Mouse (Mus musculus) T-cell, adult 66 days (primary cell): ENCODE data around the gene Fancm. TPM values are rescaled to one million over a fixed set of nuclear protein-coding genes. Genes with fewer than 3 reads are reported as not detected.

Experiments
- total RNA-seq, 2 experiments: library from RNA; stranded (reverse); gene quantifications; 3 replicates in 1 of 2; 4 replicates in 1 of 2; pipeline ENCODE4 v1.2.4; 2023

The Fancm gene
- 10 to 100 TPM; 16.7 to 20.2 TPM for total RNA-seq

GRCm38 (mm10) chr12:65075085-65075732, at the start of gene Fancm:
Fancm (plus strand) TSS chr12:65075603.

GRCm38 (mm10) chr12:65036190-65036870, 39.1 kb upstream of the Fancm start, which contains the start of gene Prpf39:
Prpf39 (plus strand) TSS chr12:65036333.

GRCm38 (mm10) chr12:65073611-65074178, 1.7 kb upstream of the Fancm start, which contains the start of gene Fkbp3:
Fkbp3 (minus strand) TSS chr12:65074007.

GRCm38 (mm10) chr12:65172021-65172951, 96.9 kb downstream of the Fancm start, which contains the start of gene Mis18bp1:
Mis18bp1 (minus strand) TSS chr12:65172604.

Other genes with a start within 250 kb of the Fancm start
- 10 to 100 TPM in 1 of 2 experiments, 1 to 10 TPM in 1; 6.9 to 10.2 TPM for gene Gm527, start 157.7 kb upstream of the Fancm start, total RNA-seq
- gene Klhl28, start 110.1 kb upstream of the Fancm start, total RNA-seq, result 10 to 100 TPM; 23.8 to 25.8 TPM
- gene Togaram1, start 109.8 kb upstream of the Fancm start, total RNA-seq, result 10 to 100 TPM; 58.4 to 75.5 TPM
- gene Prpf39, start 39.3 kb upstream of the Fancm start, total RNA-seq, result 100 to 1,000 TPM; 134 to 135 TPM
- 100 to 1,000 TPM in 1 of 2 experiments, 10 to 100 TPM in 1; 97.6 to 103 TPM for gene Fkbp3, start 1.6 kb upstream of the Fancm start, total RNA-seq
- 1 to 10 TPM in 1 of 2 experiments, under 1 TPM in 1; 0.59 to 2.7 TPM for gene Mis18bp1, start 97.0 kb downstream of the Fancm start, total RNA-seq
- not detected for gene Wdr20rt, start 149.9 kb downstream of the Fancm start, total RNA-seq